Mouse (Mus musculus): Measurements from ENCODE around the gene Usp29. TPM values are rescaled to one million over a fixed set of nuclear protein-coding genes. Genes with fewer than 3 reads are reported as not detected.
"Not testable (repeated sequence)": the region's sequence is repeated elsewhere in the genome, so short reads cannot be mapped to it uniquely, and the experiment has no call there.

Gene Usp29
- polyA plus RNA-seq, 1 experiment from 2014 or later: 10.7 TPM

GRCm38 (mm10) chr7:6756777-6757291 is 26.5 kb downstream of the Usp29 start:
- Histone ChIP-seq H3K4me3 (ENCODE audit: low read depth, low read length) (no peak overlapping the region), H3K9ac (ENCODE audit: low read length) (no peak overlapping the region), H3K27me3 (ENCODE audit: control insufficient read depth, insufficient read depth, low read length) (no peaks in the 10 kb centered on the region), H3K27ac (ENCODE audit: low read depth, low read length) (no peak overlapping the region), H3K36me3 (ENCODE audit: control insufficient read depth, insufficient read depth, low read length) (no peaks in the 10 kb centered on the region), H3K4me1 (ENCODE audit: control insufficient read depth, insufficient read depth, low read length) (peaks cover 10% of the 10 kb centered on the region), H3K4me2 (no peak overlapping the region), H3K9me3 (ENCODE audit: control insufficient read depth, low read length) (no peaks in the 10 kb centered on the region)
- WGBS: 91% methylated on average over 4 of the region's 4 CpGs
- ATAC-seq (ENCODE audit: low FRiP score) (no peak), DNase-seq (ENCODE audit: low spot score, missing footprints) (no peak)

- no peak for DNase-seq (ENCODE audit: low spot score, missing footprints)
- H3K4me1 ChIP-seq (ENCODE audit: control insufficient read depth, insufficient read depth, low read length): no peaks in the 10 kb centered on the region
- H3K27me3 ChIP-seq (ENCODE audit: control insufficient read depth, insufficient read depth, low read length): no peaks in the 10 kb centered on the region
- H3K9ac ChIP-seq (ENCODE audit: low read length): no peak overlapping the region
- no peak overlapping the region for H3K27ac ChIP-seq (ENCODE audit: low read depth, low read length)
- 69% methylated on average over 12 of the region's 12 CpGs for WGBS
- H3K4me2 ChIP-seq: no peak overlapping the region
- no peak overlapping the region for H3K4me3 ChIP-seq (ENCODE audit: low read depth, low read length)
- H3K36me3 ChIP-seq (ENCODE audit: control insufficient read depth, insufficient read depth, low read length): no peaks in the 10 kb centered on the region
- ATAC-seq (ENCODE audit: low FRiP score): no peak
- no peaks in the 10 kb centered on the region for H3K9me3 ChIP-seq (ENCODE audit: control insufficient read depth, low read length)
These were observed 29.3 kb downstream of the Usp29 start for GRCm38 (mm10) chr7:6759698-6760097.

GRCm38 (mm10) chr7:6760170-6760569 is 29.8 kb downstream of the Usp29 start:
- no peaks in the 10 kb centered on the region for H3K9me3 ChIP-seq (ENCODE audit: control insufficient read depth, low read length)
- WGBS: 27% methylated on average over 6 of the region's 6 CpGs
- no peaks in the 10 kb centered on the region for H3K4me1 ChIP-seq (ENCODE audit: control insufficient read depth, insufficient read depth, low read length)
- no peak overlapping the region for H3K27ac ChIP-seq (ENCODE audit: low read depth, low read length)
- H3K9ac ChIP-seq (ENCODE audit: low read length): no peak overlapping the region
- ATAC-seq (ENCODE audit: low FRiP score) (no peak), DNase-seq (ENCODE audit: low spot score, missing footprints) (no peak)
- H3K4me3 ChIP-seq (ENCODE audit: low read depth, low read length): no peak overlapping the region
- no peaks in the 10 kb centered on the region for H3K27me3 ChIP-seq (ENCODE audit: control insufficient read depth, insufficient read depth, low read length)
- H3K4me2 ChIP-seq: no peak overlapping the region
- H3K36me3 ChIP-seq (ENCODE audit: control insufficient read depth, insufficient read depth, low read length): no peaks in the 10 kb centered on the region

GRCm38 (mm10) chr7:6765240-6765639 is 34.9 kb downstream of the Usp29 start:
- H3K27me3 ChIP-seq (ENCODE audit: control insufficient read depth, insufficient read depth, low read length): no peaks in the 10 kb centered on the region
- H3K9me3 ChIP-seq (ENCODE audit: control insufficient read depth, low read length): no peaks in the 10 kb centered on the region
- H3K4me2 ChIP-seq: no peak overlapping the region
- no peak overlapping the region for H3K9ac ChIP-seq (ENCODE audit: low read length)
- H3K36me3 ChIP-seq (ENCODE audit: control insufficient read depth, insufficient read depth, low read length): no peaks in the 10 kb centered on the region
- H3K4me3 ChIP-seq (ENCODE audit: low read depth, low read length): no peak overlapping the region
- DNase-seq (ENCODE audit: low spot score, missing footprints) (no peak), ATAC-seq (ENCODE audit: low FRiP score) (no peak)
- H3K27ac ChIP-seq (ENCODE audit: low read depth, low read length): no peak overlapping the region
- 71% methylated on average over 5 of the region's 5 CpGs for WGBS
- peaks cover 6% of the 10 kb centered on the region for H3K4me1 ChIP-seq (ENCODE audit: control insufficient read depth, insufficient read depth, low read length)

GRCm38 (mm10) chr7:6770286-6770685 is 39.9 kb downstream of the Usp29 start:
- Histone ChIP-seq H3K4me2 (no peak overlapping the region), H3K27ac (ENCODE audit: low read depth, low read length) (no peak overlapping the region), H3K4me1 (ENCODE audit: control insufficient read depth, insufficient read depth, low read length) (peaks cover 14% of the 10 kb centered on the region), H3K9me3 (ENCODE audit: control insufficient read depth, low read length) (no peaks in the 10 kb centered on the region), H3K9ac (ENCODE audit: low read length) (no peak overlapping the region), H3K27me3 (ENCODE audit: control insufficient read depth, insufficient read depth, low read length) (no peaks in the 10 kb centered on the region), H3K36me3 (ENCODE audit: control insufficient read depth, insufficient read depth, low read length) (no peaks in the 10 kb centered on the region), H3K4me3 (ENCODE audit: low read depth, low read length) (no peak overlapping the region)
- WGBS: 0% methylated on average over 8 of the region's 8 CpGs
- DNase-seq (ENCODE audit: low spot score, missing footprints): no peak
- peak; percentile 80 for ATAC-seq (ENCODE audit: low FRiP score)

- H3K9ac ChIP-seq (ENCODE audit: low read length); H3K4me3 ChIP-seq (ENCODE audit: low read depth, low read length); H3K36me3 ChIP-seq (ENCODE audit: control insufficient read depth, insufficient read depth, low read length); H3K4me2 ChIP-seq; DNase-seq (ENCODE audit: low spot score, missing footprints); H3K27ac ChIP-seq (ENCODE audit: low read depth, low read length); H3K27me3 ChIP-seq (ENCODE audit: control insufficient read depth, insufficient read depth, low read length); H3K9me3 ChIP-seq (ENCODE audit: control insufficient read depth, low read length); ATAC-seq (ENCODE audit: low FRiP score): not testable (repeated sequence)
- peaks cover 14% of the 10 kb centered on the region for H3K4me1 ChIP-seq (ENCODE audit: control insufficient read depth, insufficient read depth, low read length)
- 63% methylated on average over 11 of the region's 11 CpGs for WGBS
These were observed 43.6 kb downstream of the Usp29 start for GRCm38 (mm10) chr7:6773865-6774413.

GRCm38 (mm10) chr7:6776314-6777059 is 46.1 kb downstream of the Usp29 start:
- no peak overlapping the region for H3K27ac ChIP-seq (ENCODE audit: low read depth, low read length)
- no peaks in the 10 kb centered on the region for H3K9me3 ChIP-seq (ENCODE audit: control insufficient read depth, low read length)
- no peaks in the 10 kb centered on the region for H3K36me3 ChIP-seq (ENCODE audit: control insufficient read depth, insufficient read depth, low read length)
- H3K4me1 ChIP-seq (ENCODE audit: control insufficient read depth, insufficient read depth, low read length): no peaks in the 10 kb centered on the region
- no peak overlapping the region for H3K4me2 ChIP-seq
- no peaks in the 10 kb centered on the region for H3K27me3 ChIP-seq (ENCODE audit: control insufficient read depth, insufficient read depth, low read length)
- no peak for DNase-seq (ENCODE audit: low spot score, missing footprints)
- WGBS: 89% methylated on average over 10 of the region's 10 CpGs
- H3K4me3 ChIP-seq (ENCODE audit: low read depth, low read length): no peak overlapping the region
- no peak overlapping the region for H3K9ac ChIP-seq (ENCODE audit: low read length)
- no peak for ATAC-seq (ENCODE audit: low FRiP score)

GRCm38 (mm10) chr7:6777107-6777506 is 46.7 kb downstream of the Usp29 start:
- no peak overlapping the region for H3K4me2 ChIP-seq
- H3K4me1 ChIP-seq (ENCODE audit: control insufficient read depth, insufficient read depth, low read length): no peaks in the 10 kb centered on the region; the same call in 1 of the 2 replicates
- no peak for ATAC-seq (ENCODE audit: low FRiP score)
- DNase-seq (ENCODE audit: low spot score, missing footprints): no peak
- no peaks in the 10 kb centered on the region for H3K9me3 ChIP-seq (ENCODE audit: control insufficient read depth, low read length)
- no peaks in the 10 kb centered on the region for H3K27me3 ChIP-seq (ENCODE audit: control insufficient read depth, insufficient read depth, low read length)
- no peaks in the 10 kb centered on the region for H3K36me3 ChIP-seq (ENCODE audit: control insufficient read depth, insufficient read depth, low read length)
- WGBS: 67% methylated on average over 2 of the region's 2 CpGs
- H3K4me3 ChIP-seq (ENCODE audit: low read depth, low read length): no peak overlapping the region
- H3K9ac ChIP-seq (ENCODE audit: low read length): no peak overlapping the region
- no peak overlapping the region for H3K27ac ChIP-seq (ENCODE audit: low read depth, low read length)

GRCm38 (mm10) chr7:6777689-6778088 is 47.3 kb downstream of the Usp29 start:
- H3K27ac ChIP-seq (ENCODE audit: low read depth, low read length): no peak overlapping the region
- no peaks in the 10 kb centered on the region for H3K36me3 ChIP-seq (ENCODE audit: control insufficient read depth, insufficient read depth, low read length)
- no peaks in the 10 kb centered on the region; the same call in 1 of the 2 replicates for H3K4me1 ChIP-seq (ENCODE audit: control insufficient read depth, insufficient read depth, low read length)
- no peaks in the 10 kb centered on the region for H3K27me3 ChIP-seq (ENCODE audit: control insufficient read depth, insufficient read depth, low read length)
- no peak for DNase-seq (ENCODE audit: low spot score, missing footprints)
- H3K4me2 ChIP-seq: no peak overlapping the region
- no peaks in the 10 kb centered on the region for H3K9me3 ChIP-seq (ENCODE audit: control insufficient read depth, low read length)
- WGBS: 68% methylated on average over 4 of the region's 4 CpGs
- H3K9ac ChIP-seq (ENCODE audit: low read length): no peak overlapping the region
- H3K4me3 ChIP-seq (ENCODE audit: low read depth, low read length): no peak overlapping the region
- no peak for ATAC-seq (ENCODE audit: low FRiP score)

Measured in midbrain, embryonic 11.5 days (tissue).